Mouse (Mus musculus): ENCODE measurements around the gene Frmd6.

Frmd6 gene

DNA sequence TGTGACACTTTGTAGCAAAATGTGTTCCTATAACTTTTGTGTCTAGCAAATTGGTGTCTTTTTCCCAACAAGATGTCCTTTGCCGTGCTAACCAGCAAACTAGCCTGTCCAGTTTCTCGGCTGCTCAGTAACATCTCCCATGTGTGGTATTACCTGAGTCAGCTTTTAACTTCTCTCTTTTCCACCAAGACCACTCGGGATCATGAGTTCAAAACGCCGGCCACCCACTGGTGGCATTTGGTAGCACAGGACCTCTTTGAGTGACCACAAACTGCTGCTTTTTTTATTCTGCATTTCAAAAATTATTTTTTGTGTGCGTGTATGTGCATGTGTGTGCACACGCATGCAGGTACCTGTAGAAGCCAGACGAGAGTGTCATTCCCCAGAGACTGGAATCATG, 73.1 kb downstream of the Frmd6 start:
- peak; percentile 36 for DNase-seq (ENCODE audit: low spot score)

DNA sequence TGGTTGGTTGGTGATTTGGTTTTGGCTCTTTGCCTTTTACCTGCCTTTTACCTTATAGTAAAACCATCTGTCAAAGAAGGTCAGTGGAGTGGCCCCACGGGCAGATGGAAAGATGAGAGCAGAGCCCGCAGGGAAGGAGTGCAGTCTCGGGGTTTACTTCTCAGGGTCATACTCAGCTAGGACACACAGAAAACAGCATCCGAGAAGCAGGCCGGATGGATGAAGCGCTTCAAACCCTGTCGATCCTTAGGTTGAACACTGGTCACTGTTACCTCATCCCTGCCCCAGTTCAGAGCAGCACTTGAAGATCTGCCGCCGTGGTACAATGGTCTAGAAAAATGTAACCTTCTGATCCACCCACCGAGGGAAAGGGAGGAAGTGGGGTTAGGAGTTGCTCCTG, 79.2 kb downstream of the Frmd6 start:
- DNase-seq (ENCODE audit: low spot score), result no peak

DNA sequence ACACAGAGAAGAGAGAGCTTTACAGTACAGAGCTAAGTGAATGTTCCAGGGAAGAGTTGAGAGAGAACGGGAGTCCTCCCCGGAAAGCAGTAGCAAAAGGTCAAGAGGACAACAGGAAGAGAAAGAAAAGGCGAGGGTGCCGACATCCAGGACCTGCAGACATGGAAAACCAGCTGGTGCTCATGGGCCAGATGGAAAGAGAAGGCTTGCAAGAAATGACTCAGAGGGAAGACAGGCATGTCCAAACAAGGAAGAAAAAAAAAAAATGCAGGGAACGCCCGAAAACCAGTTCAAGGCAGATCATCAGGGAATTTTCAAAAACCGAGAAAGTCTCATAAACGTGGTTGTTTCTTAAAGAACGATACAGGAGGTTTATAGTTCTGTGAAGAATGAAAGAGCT, 81.6 kb downstream of the Frmd6 start:
- DNase-seq (ENCODE audit: low spot score), result no peak

DNA sequence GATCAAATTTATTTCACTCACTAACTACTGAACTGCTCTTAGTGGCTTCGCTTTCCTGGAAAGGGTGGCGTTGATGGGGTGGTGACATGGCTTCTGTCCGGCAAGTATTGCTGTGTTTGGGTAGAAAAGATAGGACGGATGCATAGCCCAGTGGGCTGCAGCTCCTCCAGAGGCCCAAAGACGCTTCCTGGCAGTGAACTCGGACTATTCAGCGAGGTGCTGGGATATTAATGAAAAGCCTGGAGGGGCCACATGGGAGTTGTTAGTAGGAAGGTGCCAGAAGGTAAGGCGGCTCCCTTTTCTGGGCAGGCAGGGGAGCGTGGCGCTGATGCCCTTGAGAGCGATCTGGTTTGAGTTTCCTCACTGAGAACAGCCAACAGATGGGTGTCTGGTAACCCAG, 82.3 kb downstream of the Frmd6 start:
- no peak for DNase-seq (ENCODE audit: low spot score)

DNA sequence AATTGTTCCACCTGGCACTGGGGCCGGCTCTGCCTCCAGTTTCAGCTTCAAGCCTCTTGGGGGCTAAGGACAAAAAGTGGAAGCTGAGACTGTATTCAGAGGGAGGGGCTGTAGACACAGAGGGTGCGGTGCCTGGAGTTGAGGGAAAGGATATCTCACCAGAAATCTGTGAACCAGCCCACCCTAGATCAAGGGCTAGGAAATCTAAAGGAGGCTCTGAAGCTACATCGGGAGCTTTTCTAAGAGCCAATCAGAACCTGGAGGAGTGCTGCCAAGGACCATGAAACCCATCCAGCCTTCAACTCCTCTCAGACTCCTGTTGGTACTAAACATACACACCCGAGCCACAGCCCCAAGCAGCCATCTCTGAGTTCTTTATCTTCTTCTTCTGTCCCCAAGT, 82.8 kb downstream of the Frmd6 start:
- DNase-seq (ENCODE audit: low spot score), result no peak

DNA sequence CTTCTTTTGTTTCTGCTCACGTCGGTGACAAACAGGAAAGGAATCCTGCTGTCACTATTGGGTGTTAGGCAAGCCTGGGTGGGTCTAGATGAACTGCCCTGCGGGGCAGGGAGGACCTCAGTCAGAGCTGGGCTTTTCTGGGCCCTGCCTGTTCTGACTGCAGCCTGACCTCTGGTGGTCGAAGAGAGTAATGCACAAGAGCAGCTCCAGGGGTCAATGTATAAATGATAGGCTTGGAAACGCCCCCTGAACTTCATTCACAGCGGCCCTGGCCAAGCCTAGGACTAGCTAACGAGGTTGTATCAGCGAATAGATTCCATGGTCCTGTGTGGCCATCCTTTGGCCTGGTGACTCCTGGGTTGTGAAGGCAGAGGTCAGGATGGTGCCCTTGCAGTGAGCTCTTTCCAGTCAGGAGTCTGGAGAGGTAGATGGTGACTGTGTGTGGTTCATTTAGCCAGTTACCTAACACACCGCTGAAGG, 85.0 kb downstream of the Frmd6 start:
- peak; percentile 91 for DNase-seq (ENCODE audit: low spot score)

DNA sequence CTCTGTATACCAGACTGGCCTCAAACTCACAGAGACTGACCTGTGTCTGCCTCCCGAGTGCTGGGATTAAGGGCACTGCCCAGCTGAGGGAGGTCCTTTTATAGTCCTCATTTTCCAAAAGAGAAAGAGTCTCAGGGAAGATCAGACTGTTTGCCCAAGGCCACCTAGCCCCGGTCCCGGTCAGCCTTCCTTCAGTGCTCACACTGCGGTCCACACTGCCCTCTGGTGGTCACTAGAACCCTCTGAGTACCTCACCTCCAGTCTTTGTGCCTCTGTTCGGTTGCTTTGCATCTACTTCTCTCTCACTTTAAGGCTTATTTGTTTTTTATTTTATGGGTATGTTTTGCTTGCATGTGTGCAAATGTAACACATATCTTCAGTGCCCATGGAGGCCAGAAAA, 85.7 kb downstream of the Frmd6 start:
- peak; percentile 91 for DNase-seq (ENCODE audit: low spot score)

DNA sequence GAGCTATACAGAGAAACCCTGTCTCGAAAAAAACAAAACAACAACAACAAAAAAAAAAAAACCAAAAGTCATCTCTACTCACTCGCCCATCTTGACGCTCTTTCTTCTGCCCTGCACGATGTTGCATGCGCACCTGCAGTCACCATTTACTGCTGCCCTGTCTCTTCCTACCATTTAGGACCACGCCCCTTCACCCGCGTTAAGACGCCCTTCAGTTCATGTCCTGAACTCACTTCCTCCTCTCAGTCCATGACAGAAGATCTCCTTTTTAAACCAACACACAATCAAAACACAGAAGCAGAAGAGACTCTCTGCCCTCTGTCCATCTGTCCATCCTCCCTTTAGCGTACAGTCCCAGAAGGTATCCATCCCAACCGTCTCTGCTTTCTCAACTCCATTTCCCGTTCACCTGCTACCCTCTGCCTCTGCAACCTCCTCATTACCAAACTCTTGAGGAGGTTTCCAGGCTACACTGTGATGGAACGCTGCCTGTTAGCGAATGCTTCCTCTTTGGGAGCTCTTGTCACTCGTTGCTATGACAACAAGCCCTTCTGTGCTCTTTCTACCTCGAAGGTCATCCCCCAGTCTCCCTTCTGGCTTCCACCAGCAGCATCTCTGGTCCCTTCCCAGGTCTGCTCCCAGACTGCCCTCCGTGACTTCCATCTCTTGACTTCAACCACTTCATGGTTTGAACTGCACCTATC, 86.5 kb downstream of the Frmd6 start:
- peak; percentile 20 for DNase-seq (ENCODE audit: low spot score)

DNA sequence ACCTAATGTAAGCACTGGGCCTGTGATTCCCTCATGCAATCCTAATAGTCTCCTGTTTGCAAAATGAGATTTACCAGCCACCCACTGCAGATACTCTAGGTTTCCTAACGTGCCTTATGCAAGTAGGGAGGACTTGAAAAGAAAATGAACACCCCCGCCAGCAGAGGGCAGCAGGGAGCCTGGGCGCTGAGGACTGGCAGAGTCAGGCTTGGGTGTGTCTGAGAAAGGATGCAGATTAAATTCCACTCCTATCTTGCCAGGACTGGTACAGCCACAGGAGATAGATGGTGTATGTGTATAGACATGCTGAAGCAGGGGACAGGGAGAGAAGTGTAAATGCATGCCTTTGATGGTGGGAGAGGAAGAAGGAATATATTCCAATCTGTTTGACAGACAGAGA, 88.1 kb downstream of the Frmd6 start:
- peak; percentile 33 for DNase-seq (ENCODE audit: low spot score)

DNA sequence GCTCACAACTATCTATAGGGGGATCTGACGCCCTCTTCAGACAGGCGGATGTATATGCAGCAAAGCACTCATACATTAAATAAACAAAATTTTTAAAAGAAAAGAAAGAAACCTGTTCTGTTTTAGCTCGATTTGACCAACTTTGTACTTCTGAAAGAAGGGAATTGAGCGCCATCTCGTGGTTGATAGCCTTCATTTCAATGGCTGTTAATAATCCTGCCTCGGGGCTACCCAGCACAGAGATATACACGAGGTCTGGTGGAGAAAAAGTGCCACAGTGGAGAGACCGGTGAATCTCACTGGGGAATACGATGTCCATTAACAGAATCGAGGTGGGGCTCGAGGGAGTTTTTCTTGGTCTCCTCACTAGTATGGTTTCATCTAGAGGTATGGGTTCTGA, 89.1 kb downstream of the Frmd6 start:
- DNase-seq (ENCODE audit: low spot score), result peak; percentile 71

DNA sequence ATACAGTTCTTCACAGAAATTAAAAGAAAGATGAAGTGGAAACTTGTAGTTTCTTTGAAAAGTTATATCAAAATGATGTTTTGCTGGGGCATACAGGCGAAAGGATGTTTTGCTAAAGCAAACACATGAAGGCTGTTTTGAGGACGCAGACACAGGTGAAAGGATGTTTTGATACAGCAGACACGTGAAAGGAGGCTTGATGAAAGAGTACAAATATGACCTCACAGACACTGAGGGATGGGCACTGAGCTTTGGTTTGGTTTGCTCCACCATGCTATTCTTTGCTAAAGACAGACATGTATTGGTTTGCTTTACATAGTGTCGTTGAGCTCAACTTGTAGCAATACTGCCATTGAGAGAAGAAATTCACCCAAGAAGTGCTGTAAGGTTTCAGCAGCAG, 104.5 kb downstream of the Frmd6 start:
- no peak for DNase-seq (ENCODE audit: low spot score)

DNA sequence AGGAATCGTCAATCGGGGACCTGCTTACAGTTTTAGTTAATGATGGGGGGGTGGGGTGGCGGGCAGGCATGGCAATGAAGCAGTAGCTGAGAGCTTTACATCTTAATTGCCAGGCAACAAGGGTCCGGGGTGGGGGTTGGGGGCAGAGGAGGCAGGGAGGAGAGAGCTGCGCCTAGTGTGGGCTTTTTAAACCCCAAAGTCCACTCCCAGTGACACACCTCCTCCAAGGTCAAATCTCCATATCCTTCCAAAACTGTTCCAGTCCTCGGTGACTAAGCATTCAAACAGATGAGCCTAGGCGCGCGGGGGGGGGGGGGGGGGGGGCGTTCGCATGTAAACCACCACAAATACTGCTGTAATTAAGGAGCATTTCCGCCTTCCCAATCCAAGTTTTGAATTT, 111.8 kb downstream of the Frmd6 start:
- DNase-seq (ENCODE audit: low spot score), result no peak

DNA sequence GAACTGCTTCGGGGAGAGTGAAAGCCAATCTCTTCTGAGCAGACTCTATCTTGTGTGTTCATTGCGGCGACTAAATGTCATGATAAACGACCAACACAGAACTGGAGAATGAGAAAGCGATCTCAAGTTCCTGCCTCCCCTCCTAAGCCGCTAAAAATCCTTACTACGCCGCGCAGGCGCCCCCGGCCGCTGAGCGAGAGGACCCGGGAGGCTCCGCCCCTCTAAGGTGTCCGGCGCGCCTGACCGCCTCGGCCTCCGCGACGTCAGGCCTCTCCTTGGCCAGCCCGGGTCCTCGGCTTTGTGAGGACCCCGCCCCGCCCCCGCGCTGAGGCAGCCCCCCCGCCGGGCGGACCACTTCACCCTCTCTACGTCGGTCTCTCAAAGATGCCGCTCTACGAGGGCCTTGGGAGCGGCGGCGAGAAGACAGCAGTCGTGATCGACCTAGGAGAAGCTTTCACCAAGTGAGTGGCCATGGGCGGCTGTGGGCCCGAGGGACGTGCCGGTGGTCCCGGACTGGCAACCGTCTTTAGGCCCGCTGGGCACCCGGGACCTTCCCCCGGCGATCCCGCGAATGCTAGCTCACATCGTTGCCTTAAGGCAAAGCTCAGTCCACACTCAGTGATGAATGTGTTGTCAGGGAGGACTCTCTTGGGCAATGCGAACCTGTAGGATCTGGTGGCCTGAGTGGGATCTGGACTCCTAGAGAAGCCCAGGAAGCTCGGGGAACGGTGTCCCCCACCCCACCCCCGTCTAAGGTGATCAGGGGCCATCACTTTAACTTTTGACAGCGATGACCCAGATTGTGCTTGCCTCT, 112.5 kb downstream of the Frmd6 start, which contains the start of gene Actr10:
TSS of gene Actr10 (plus strand) at position 287 of the 814 bp plus-strand sequence.
- DNase-seq (ENCODE audit: low spot score), result peak; percentile 94

DNA sequence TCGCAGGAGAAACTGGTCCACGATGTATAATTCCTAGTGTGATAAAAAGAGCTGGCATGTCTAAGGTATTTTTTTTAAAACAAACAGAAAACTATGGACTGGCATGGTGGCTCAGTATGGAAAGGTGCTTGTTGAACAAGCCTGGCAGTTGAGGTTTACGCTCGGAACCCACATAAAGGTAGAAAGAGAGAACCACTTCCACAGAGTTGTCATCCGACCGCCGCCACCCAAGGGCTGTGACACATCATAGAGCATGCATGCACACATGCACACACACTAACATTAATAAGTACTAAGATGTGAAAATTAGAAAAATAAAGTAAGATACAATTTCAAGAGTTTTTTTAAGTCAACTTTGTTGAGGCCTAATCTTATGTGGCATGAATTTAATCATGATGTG, 115.5 kb downstream of the Frmd6 start:
- no peak for DNase-seq (ENCODE audit: low spot score)

DNA sequence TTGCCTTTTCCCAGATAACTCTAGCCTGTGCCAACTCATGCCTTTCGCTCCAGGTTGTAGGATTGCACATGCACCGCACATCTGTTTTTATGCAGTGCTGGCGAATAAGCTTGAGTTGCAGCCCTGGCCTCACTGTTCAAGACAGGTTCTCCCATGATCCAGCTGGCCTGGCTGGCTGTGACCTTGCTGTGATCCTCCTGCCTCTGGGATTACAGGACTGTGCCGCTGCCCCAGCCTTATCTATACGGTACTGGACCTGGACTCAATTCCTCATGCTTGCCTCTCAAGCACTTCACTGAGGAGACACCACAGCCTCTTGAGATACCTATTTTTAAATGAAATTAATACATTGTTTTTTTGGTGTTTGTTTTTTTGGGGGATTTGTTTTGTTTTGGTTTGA, 118.9 kb downstream of the Frmd6 start:
- no peak for DNase-seq (ENCODE audit: low spot score)

DNA sequence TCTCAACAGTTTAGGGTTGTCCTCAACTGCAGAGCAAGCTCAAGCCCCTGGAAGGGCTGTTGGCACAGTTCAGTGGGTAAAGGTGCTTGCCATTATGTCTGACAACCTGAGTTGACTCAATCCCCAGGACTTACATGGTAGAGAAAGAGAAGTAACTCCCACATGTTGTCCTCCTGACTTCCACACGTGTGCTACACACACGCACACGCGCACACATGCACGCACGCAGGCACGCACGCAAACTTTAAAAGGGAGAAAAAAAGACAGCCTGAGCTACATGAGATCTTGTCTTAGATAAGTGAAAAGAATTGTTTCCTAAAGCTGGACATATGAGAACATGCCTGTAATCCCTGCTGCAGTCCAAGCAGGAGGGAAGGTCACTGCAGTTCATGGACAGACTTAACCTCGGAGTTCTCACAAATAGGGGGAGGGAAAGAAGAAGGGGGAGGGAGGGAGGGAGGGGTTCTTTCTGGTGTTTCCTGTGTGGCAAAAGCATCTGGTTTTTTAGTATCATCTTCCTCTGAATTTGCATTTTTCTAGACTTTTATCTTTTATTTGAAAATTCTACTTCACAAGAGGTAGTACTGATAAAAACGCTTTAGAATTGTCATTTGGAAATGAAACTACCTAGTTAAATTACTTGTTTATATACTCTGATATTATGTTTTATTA, 121.4 kb downstream of the Frmd6 start:
- no peak for DNase-seq (ENCODE audit: low spot score)

All from embryo, embryonic 10.5 days (tissue).